Mouse (Mus musculus) bone marrow macrophage, adult 2 months (primary cell): Measurements from ENCODE around the gene Ern1.

ENCODE experiments used
- CTCF ChIP-seq: IDR thresholded peaks from 2 replicates; pipeline ENCODE4 v1.5.1; 2012; ENCODE audit warnings: low read depth, mild to moderate bottlenecking, low read length, moderate library complexity
- POLR2A ChIP-seq: IDR thresholded peaks from 2 replicates; pipeline ENCODE4 v1.6.1; 2012; ENCODE audit warnings: mild to moderate bottlenecking, low read depth, low read length, borderline replicate concordance

- TF ChIP-seq POLR2A, result no peak
- no peak for TF ChIP-seq CTCF
Observed at GRCm38 (mm10) chr11:106417860-106418259, 69.8 kb downstream of the Ern1 start.
